Mouse (Mus musculus) cortical plate, adult 2 months (tissue): Measurements from ENCODE around the gene Nrip2.

Experiments used
- CTCF ChIP-seq: fragments of 200-500 bp; IDR thresholded peaks from 2 replicates; pipeline ENCODE4 v1.5.1; 2011; ENCODE audit warnings: mild to moderate bottlenecking, control low read depth, low read length; ENCODE audit not compliant: insufficient read depth; ENCODE audit errors: extremely low read depth
- POLR2A ChIP-seq: fragments of 200-500 bp; IDR thresholded peaks from 2 replicates; pipeline ENCODE4 v1.6.1; 2011; ENCODE audit warnings: mild to moderate bottlenecking, low read length, control low read depth; ENCODE audit not compliant: insufficient read depth; ENCODE audit errors: extremely low read depth

- TF ChIP-seq CTCF (no peak), POLR2A (no peak)
Measured at GRCm38 (mm10) chr6:128355201-128355681, 43.9 kb upstream of the Nrip2 start.
